Mouse (Mus musculus) bone marrow macrophage, adult 2 months (primary cell): ENCODE measurements around the gene Dcst2.

ENCODE experiments used
- CTCF ChIP-seq: IDR thresholded peaks from 2 replicates; pipeline ENCODE4 v1.5.1; 2012; ENCODE audit warnings: low read depth, mild to moderate bottlenecking, low read length, moderate library complexity
- POLR2A ChIP-seq: IDR thresholded peaks from 2 replicates; pipeline ENCODE4 v1.6.1; 2012; ENCODE audit warnings: mild to moderate bottlenecking, low read depth, low read length, borderline replicate concordance

- TF ChIP-seq CTCF (peak; percentile 99), POLR2A (no peak)
Measured at GRCm38 (mm10) chr3:89339416-89339815, 22.4 kb upstream of the Dcst2 start.
